Mouse (Mus musculus): Measurements from ENCODE around the gene Csk. TPM values are rescaled to one million over a fixed set of nuclear protein-coding genes. Genes with fewer than 3 reads are reported as not detected.

Gene Csk
- polyA plus RNA-seq, 1 experiment from 2014 or later = 29.8 TPM

- 89% methylated on average over 4 of the region's 4 CpGs for WGBS
- no peaks in the 10 kb centered on the region for H3K36me3 ChIP-seq
- no peaks in the 10 kb centered on the region for H3K4me1 ChIP-seq
- H3K4me3 ChIP-seq (replicated peaks) = no peak overlapping the region
- no peak overlapping the region for H3K9ac ChIP-seq
- no peak overlapping the region for H3K4me2 ChIP-seq
- H3K27me3 ChIP-seq (replicated peaks) = no peaks in the 10 kb centered on the region
- ATAC-seq (ENCODE audit: insufficient read depth, low FRiP score, low read depth) = no peak
- H3K9me3 ChIP-seq = no peaks in the 10 kb centered on the region
- no peak overlapping the region for H3K27ac ChIP-seq
Observed at GRCm38 (mm10) chr9:57671037-57671436, 17.6 kb upstream of the Csk start.

- H3K27ac ChIP-seq = no peak overlapping the region
- H3K4me3 ChIP-seq (replicated peaks) = no peak overlapping the region
- no peaks in the 10 kb centered on the region for H3K4me1 ChIP-seq
- ATAC-seq (ENCODE audit: insufficient read depth, low FRiP score, low read depth) = no peak
- H3K9ac ChIP-seq = no peak overlapping the region
- no peaks in the 10 kb centered on the region for H3K9me3 ChIP-seq
- WGBS = 82% methylated on average over 3 of the region's 3 CpGs
- no peaks in the 10 kb centered on the region for H3K36me3 ChIP-seq
- no peaks in the 10 kb centered on the region for H3K27me3 ChIP-seq (replicated peaks)
- H3K4me2 ChIP-seq = no peak overlapping the region
Observed at GRCm38 (mm10) chr9:57669566-57669965, 16.1 kb upstream of the Csk start.

- WGBS = 20% methylated on average over 1 of the region's 1 CpGs
- no peak overlapping the region for H3K27ac ChIP-seq
- H3K4me2 ChIP-seq = no peak overlapping the region
- no peaks in the 10 kb centered on the region for H3K27me3 ChIP-seq (replicated peaks)
- H3K36me3 ChIP-seq = no peaks in the 10 kb centered on the region
- H3K4me3 ChIP-seq (replicated peaks) = no peak overlapping the region
- no peak overlapping the region for H3K9ac ChIP-seq
- H3K4me1 ChIP-seq = no peaks in the 10 kb centered on the region
- no peaks in the 10 kb centered on the region for H3K9me3 ChIP-seq
- no peak for ATAC-seq (ENCODE audit: insufficient read depth, low FRiP score, low read depth)
Observed at GRCm38 (mm10) chr9:57668277-57668676, 14.8 kb upstream of the Csk start.

- H3K9me3 ChIP-seq = no peaks in the 10 kb centered on the region
- H3K36me3 ChIP-seq = no peaks in the 10 kb centered on the region
- 57% methylated on average over 11 of the region's 11 CpGs for WGBS
- no peaks in the 10 kb centered on the region for H3K4me1 ChIP-seq
- ATAC-seq (ENCODE audit: insufficient read depth, low FRiP score, low read depth) = no peak
- no peak overlapping the region for H3K4me3 ChIP-seq (replicated peaks)
- no peak overlapping the region for H3K27ac ChIP-seq
- H3K4me2 ChIP-seq = no peak overlapping the region
- no peak overlapping the region for H3K9ac ChIP-seq
- H3K27me3 ChIP-seq (replicated peaks) = no peaks in the 10 kb centered on the region
Observed at GRCm38 (mm10) chr9:57667817-57668216, 14.4 kb upstream of the Csk start.

- Histone ChIP-seq H3K4me1 (no peaks in the 10 kb centered on the region), H3K9me3 (no peaks in the 10 kb centered on the region), H3K4me3 (replicated peaks) (no peak overlapping the region), H3K9ac (no peak overlapping the region), H3K27ac (no peak overlapping the region), H3K27me3 (replicated peaks) (no peaks in the 10 kb centered on the region), H3K36me3 (no peaks in the 10 kb centered on the region), H3K4me2 (no peak overlapping the region)
- 66% methylated on average over 3 of the region's 3 CpGs for WGBS
- no peak for ATAC-seq (ENCODE audit: insufficient read depth, low FRiP score, low read depth)
Observed at GRCm38 (mm10) chr9:57667136-57667535, 13.7 kb upstream of the Csk start.

- no peak for ATAC-seq (ENCODE audit: insufficient read depth, low FRiP score, low read depth)
- Histone ChIP-seq H3K9me3 (no peaks in the 10 kb centered on the region), H3K9ac (no peak overlapping the region), H3K4me3 (replicated peaks) (no peak overlapping the region), H3K4me1 (no peaks in the 10 kb centered on the region), H3K36me3 (no peaks in the 10 kb centered on the region), H3K4me2 (no peak overlapping the region), H3K27me3 (replicated peaks) (no peaks in the 10 kb centered on the region), H3K27ac (no peak overlapping the region)
- WGBS = 71% methylated on average over 8 of the region's 8 CpGs
Observed at GRCm38 (mm10) chr9:57666536-57666935, 13.1 kb upstream of the Csk start.

- no peak overlapping the region for H3K4me3 ChIP-seq (replicated peaks)
- 43% methylated on average over 7 of the region's 7 CpGs for WGBS
- H3K4me2 ChIP-seq = no peak overlapping the region
- H3K27ac ChIP-seq = no peak overlapping the region
- no peak overlapping the region for H3K9ac ChIP-seq
- no peaks in the 10 kb centered on the region for H3K36me3 ChIP-seq
- no peak for ATAC-seq (ENCODE audit: insufficient read depth, low FRiP score, low read depth)
- H3K9me3 ChIP-seq = no peaks in the 10 kb centered on the region
- H3K27me3 ChIP-seq (replicated peaks) = no peaks in the 10 kb centered on the region
- H3K4me1 ChIP-seq = no peaks in the 10 kb centered on the region
Observed at GRCm38 (mm10) chr9:57664616-57665015, 11.2 kb upstream of the Csk start.

- no peak for ATAC-seq (ENCODE audit: insufficient read depth, low FRiP score, low read depth)
- 60% methylated on average over 3 of the region's 3 CpGs for WGBS
- H3K4me1 ChIP-seq = no peaks in the 10 kb centered on the region
- H3K4me3 ChIP-seq (replicated peaks) = no peak overlapping the region
- H3K9me3 ChIP-seq = no peaks in the 10 kb centered on the region
- no peak overlapping the region for H3K27ac ChIP-seq
- no peaks in the 10 kb centered on the region for H3K36me3 ChIP-seq
- no peak overlapping the region for H3K4me2 ChIP-seq
- no peaks in the 10 kb centered on the region for H3K27me3 ChIP-seq (replicated peaks)
- H3K9ac ChIP-seq = no peak overlapping the region
Observed at GRCm38 (mm10) chr9:57661552-57661951, 8.1 kb upstream of the Csk start.

GRCm38 (mm10) chr9:57660501-57660900, 7.1 kb upstream of the Csk start:
- no peaks in the 10 kb centered on the region for H3K4me1 ChIP-seq
- WGBS = 62% methylated on average over 6 of the region's 6 CpGs
- H3K27ac ChIP-seq = no peak overlapping the region
- ATAC-seq (ENCODE audit: insufficient read depth, low FRiP score, low read depth) = no peak
- no peaks in the 10 kb centered on the region for H3K9me3 ChIP-seq
- no peak overlapping the region for H3K9ac ChIP-seq
- H3K4me3 ChIP-seq (replicated peaks) = no peak overlapping the region
- no peaks in the 10 kb centered on the region for H3K36me3 ChIP-seq
- no peak overlapping the region for H3K4me2 ChIP-seq
- no peaks in the 10 kb centered on the region for H3K27me3 ChIP-seq (replicated peaks)

GRCm38 (mm10) chr9:57659774-57660173, 6.3 kb upstream of the Csk start:
- no peak overlapping the region for H3K27ac ChIP-seq
- no peaks in the 10 kb centered on the region for H3K36me3 ChIP-seq
- no peak overlapping the region for H3K4me2 ChIP-seq
- H3K9me3 ChIP-seq = no peaks in the 10 kb centered on the region
- H3K4me1 ChIP-seq = no peaks in the 10 kb centered on the region
- H3K27me3 ChIP-seq (replicated peaks) = no peaks in the 10 kb centered on the region
- H3K9ac ChIP-seq = no peak overlapping the region
- 26% methylated on average over 4 of the region's 4 CpGs for WGBS
- ATAC-seq (ENCODE audit: insufficient read depth, low FRiP score, low read depth) = no peak; the same call in 1 of the 2 replicates
- H3K4me3 ChIP-seq (replicated peaks) = no peak overlapping the region

GRCm38 (mm10) chr9:57658970-57659369, 5.5 kb upstream of the Csk start:
- no peak for ATAC-seq (ENCODE audit: insufficient read depth, low FRiP score, low read depth)
- H3K9me3 ChIP-seq = no peaks in the 10 kb centered on the region
- 78% methylated on average over 4 of the region's 4 CpGs for WGBS

GRCm38 (mm10) chr9:57657843-57658242, 4.4 kb upstream of the Csk start:
- H3K4me2 ChIP-seq = no peak overlapping the region
- H3K4me1 ChIP-seq = no peaks in the 10 kb centered on the region; the same call in 1 of the 2 replicates
- no peak overlapping the region for H3K27ac ChIP-seq
- no peak overlapping the region for H3K4me3 ChIP-seq (replicated peaks)
- 57% methylated on average over 4 of the region's 4 CpGs for WGBS
- ATAC-seq (ENCODE audit: insufficient read depth, low FRiP score, low read depth) = no peak
- H3K36me3 ChIP-seq = no peaks in the 10 kb centered on the region
- no peak overlapping the region for H3K9ac ChIP-seq
- H3K27me3 ChIP-seq (replicated peaks) = no peaks in the 10 kb centered on the region
- H3K9me3 ChIP-seq = no peaks in the 10 kb centered on the region

More at GRCm38 (mm10) chr9:57658970-57659369, 5.5 kb upstream of the Csk start:
- H3K27ac ChIP-seq = no peak overlapping the region
- H3K36me3 ChIP-seq = no peaks in the 10 kb centered on the region
- H3K27me3 ChIP-seq (replicated peaks) = no peaks in the 10 kb centered on the region
- H3K9ac ChIP-seq = no peak overlapping the region
- no peak overlapping the region for H3K4me3 ChIP-seq (replicated peaks)
- no peak overlapping the region for H3K4me2 ChIP-seq
- no peaks in the 10 kb centered on the region for H3K4me1 ChIP-seq

GRCm38 (mm10) chr9:57656631-57657350, 3.4 kb upstream of the Csk start:
- ATAC-seq (ENCODE audit: insufficient read depth, low FRiP score, low read depth) = no peak
- no peak overlapping the region for H3K4me3 ChIP-seq (replicated peaks)
- H3K4me2 ChIP-seq = no peak overlapping the region
- no peaks in the 10 kb centered on the region; the same call in 1 of the 2 replicates for H3K4me1 ChIP-seq
- H3K27ac ChIP-seq = no peak overlapping the region
- H3K27me3 ChIP-seq (replicated peaks) = no peaks in the 10 kb centered on the region
- H3K9me3 ChIP-seq = no peaks in the 10 kb centered on the region
- no peak overlapping the region for H3K9ac ChIP-seq
- H3K36me3 ChIP-seq = no peaks in the 10 kb centered on the region
- WGBS = 81% methylated on average over 19 of the region's 19 CpGs

Measured in stomach, embryonic 15.5 days (tissue).